ENCODE assay signal across 10 mouse cellular contexts in genomic region chr3:9546882-9547620, GRCm38 (mm10).
DNase-seq lines count a peak whose midpoint lies in the region; ATAC-seq and TF ChIP-seq lines count a peak whose summit lies in the region.
"Had no signal": no experiment of that assay in that cellular context is flagged by ENCODE, and none has a peak within 500 bp of the region (broad histone marks: within the 10 kb centered on the region; RNA-seq: fewer than 3 reads in every experiment).

No protein-coding gene starts in this region.

- no peak overlapping the region for H3K4me3 ChIP-seq in kidney, embryonic 15.5 days (replicated peaks)
- H3K4me3 ChIP-seq in hindbrain, postnatal 0 days (ENCODE audit: low read length): no peak overlapping the region
- no peak overlapping the region for H3K4me3 ChIP-seq in midbrain, embryonic 13.5 days (replicated peaks)
- H3K4me3 ChIP-seq: myocyte had no signal

- intact Hi-C loops in left cerebral cortex, postnatal 36 days (cut with DNase I): no loop called here

- ATAC-seq in kidney, embryonic 15.5 days (replicated peaks; ENCODE audit: low FRiP score): peak; percentile 65
- peak; percentile 61; the same call in 1 of the 2 replicates for ATAC-seq in hindbrain, postnatal 0 days
- ATAC-seq in midbrain, embryonic 13.5 days: peak; percentile 27; the same call in 1 of the 2 replicates

- H3K4me1 ChIP-seq in kidney, embryonic 15.5 days: peaks cover 47% of the 10 kb centered on the region
- H3K4me1 ChIP-seq in hindbrain, postnatal 0 days (ENCODE audit: insufficient read depth, low read length): peaks cover 9% of the 10 kb centered on the region; the same call in 1 of the 2 replicates
- H3K4me1 ChIP-seq in midbrain, embryonic 13.5 days (replicated peaks): peaks cover 39% of the 10 kb centered on the region

- TF ChIP-seq CTCF in hindbrain, postnatal 0 days (IDR thresholded peaks at IDR 0.05; ENCODE audit: low read depth): no peak

- 19% methylated on average over 15 of the region's 15 CpGs for WGBS in kidney, embryonic 15.5 days
- 37% methylated on average over 15 of the region's 15 CpGs for WGBS in hindbrain, postnatal 0 days
- WGBS in midbrain, embryonic 13.5 days: 57% methylated on average over 15 of the region's 15 CpGs

- H3K4me2 ChIP-seq in kidney, embryonic 15.5 days: peak overlapping the region; percentile 31
- no peak overlapping the region for H3K4me2 ChIP-seq in hindbrain, postnatal 0 days (ENCODE audit: low read depth, low read length)
- H3K4me2 ChIP-seq in midbrain, embryonic 13.5 days (replicated peaks): no peak overlapping the region

- no peaks in the 10 kb centered on the region for H3K27me3 ChIP-seq in kidney, embryonic 15.5 days
- H3K27me3 ChIP-seq in hindbrain, postnatal 0 days (ENCODE audit: insufficient read depth, low read length): no peaks in the 10 kb centered on the region
- H3K27me3 ChIP-seq in midbrain, embryonic 13.5 days: no peaks in the 10 kb centered on the region

- H3K27ac ChIP-seq in kidney, embryonic 15.5 days: peak overlapping the region; percentile 42
- H3K27ac ChIP-seq in hindbrain, postnatal 0 days: no peak overlapping the region
- no peak overlapping the region for H3K27ac ChIP-seq in midbrain, embryonic 13.5 days

- H3K9me3 ChIP-seq in kidney, embryonic 15.5 days (replicated peaks): no peaks in the 10 kb centered on the region
- no peaks in the 10 kb centered on the region for H3K9me3 ChIP-seq in hindbrain, postnatal 0 days (ENCODE audit: low read length)
- no peaks in the 10 kb centered on the region for H3K9me3 ChIP-seq in midbrain, embryonic 13.5 days

- H3K9ac ChIP-seq in kidney, embryonic 15.5 days: no peak overlapping the region
- 0 out of 2 replicates have a peak overlapping the region, but pooled peaks have one; percentile 0 for H3K9ac ChIP-seq in hindbrain, postnatal 0 days (replicated peaks; ENCODE audit: low read length)
- no peak overlapping the region for H3K9ac ChIP-seq in midbrain, embryonic 13.5 days (replicated peaks)

- DNase-seq in kidney, adult 8-10 months: no peak
- peak; percentile 66 for DNase-seq in ZHBTc4 (ENCODE audit: low read depth, low spot score)
- peak; percentile 19 for DNase-seq in hindbrain, postnatal 0 days (ENCODE audit: low spot score)
- no peak for DNase-seq in gastrocnemius, postnatal 4 days (ENCODE audit: low spot score in 2 of 2)
- DNase-seq in frontal cortex, adult 2 months (ENCODE audit: extremely low spot score in 1 of 2, low spot score in 1 of 2): no peak
- DNase-seq in left cerebral cortex, postnatal 36 days (ENCODE audit: low spot score in 2 of 2): no peak
- DNase-seq: gastrocnemius, postnatal 25 days had no signal

- no peaks in the 10 kb centered on the region for H3K36me3 ChIP-seq in kidney, embryonic 15.5 days
- no peaks in the 10 kb centered on the region for H3K36me3 ChIP-seq in hindbrain, postnatal 0 days (ENCODE audit: insufficient read depth, low read length)
- H3K36me3 ChIP-seq in midbrain, embryonic 13.5 days: no peaks in the 10 kb centered on the region

Comparison
In these comparisons a context has a peak if more than half of its experiments do, and no peak if none do; other contexts are left out.
1. DNase-seq: peak in ZHBTc4 (single experiment) and hindbrain, postnatal 0 days (single experiment); none in kidney, adult 8-10 months (0 of 2), gastrocnemius, postnatal 4 days (0 of 2), frontal cortex, adult 2 months (0 of 2) and left cerebral cortex, postnatal 36 days (0 of 2).
2. Peak in every context shown above with its lines, with median percentiles within 50 percentile points of each other: ATAC-seq.